Comparison of ENCODE assay signal across 16 mouse cellular contexts in genomic region chr4:63267121-63267520, GRCm38 (mm10).
"Had no signal": no experiment of that assay in that cellular context is flagged by ENCODE, and none has a peak within 500 bp of the region (broad histone marks: within the 10 kb centered on the region; RNA-seq: fewer than 3 reads in every experiment).

No protein-coding gene starts in this region.

- H3K27ac ChIP-seq: kidney, postnatal 0 days; layer of hippocampus, adult 2 months; left cerebral cortex, adult 2 months; liver, embryonic 13.5 days; stomach, postnatal 0 days had no signal

- H3K4me2 ChIP-seq: liver, embryonic 13.5 days; midbrain, embryonic 11.5 days had no signal

- H3K4me1 ChIP-seq: liver, embryonic 13.5 days had no signal

- H3K27me3 ChIP-seq: liver, embryonic 13.5 days had no signal

- H3K4me3 ChIP-seq: layer of hippocampus, adult 2 months; left cerebral cortex, adult 2 months; liver, embryonic 13.5 days had no signal

- DNase-seq: layer of hippocampus, postnatal 36 days; liver, embryonic 13.5 days; lung, adult 2 months; lung, postnatal 14 days; lung, postnatal 4 days; midbrain, embryonic 14.5 days; right cerebral cortex, adult 18-20 months; right cerebral cortex, postnatal 14 days; thymus, adult 2 months; thymus, postnatal 14 days; thymus, postnatal 4 days had no signal

- H3K9ac ChIP-seq: liver, embryonic 13.5 days had no signal

- H3K9me3 ChIP-seq: liver, embryonic 13.5 days had no signal
